Mouse (Mus musculus) erythroblast, embryonic 14.5 days (primary cell): ENCODE measurements around the gene Eml3. TPM values are rescaled to one million over a fixed set of nuclear protein-coding genes. Genes with fewer than 3 reads are reported as not detected.

ENCODE experiments used
- H3K27me3 ChIP-seq: 2 replicates; pipeline ENCODE4 v1.6.1; 2012; ENCODE audit warnings: inconsistent platforms; ENCODE audit not compliant: control insufficient read depth
- H3K36me3 ChIP-seq: 2 replicates; pipeline ENCODE4 v1.6.1; 2012; ENCODE audit warnings: mild to moderate bottlenecking, inconsistent platforms; ENCODE audit not compliant: control insufficient read depth
- H3K4me1 ChIP-seq: 2 replicates; pipeline ENCODE4 v1.6.1; 2012; ENCODE audit warnings: inconsistent platforms; ENCODE audit not compliant: control insufficient read depth
- H3K4me3 ChIP-seq: replicated peaks from 2 replicates; pipeline ENCODE3; 2012; ENCODE audit warnings: moderate library complexity, mild to moderate bottlenecking, inconsistent platforms
- H3K9me3 ChIP-seq: 2 replicates; pipeline ENCODE4 v1.6.1; 2012; ENCODE audit warnings: low read length, inconsistent platforms, mixed read lengths; ENCODE audit not compliant: control insufficient read depth
- GATA1 ChIP-seq: IDR thresholded peaks from 2 replicates; pipeline ENCODE4 v1.6.1; 2012; ENCODE audit warnings: low read length, inconsistent platforms, mixed read lengths
- TAL1 ChIP-seq: IDR thresholded peaks from 3 replicates; pipeline ENCODE4 v1.6.1; 2012; ENCODE audit warnings: low read length, inconsistent platforms, mixed read lengths
- polyA plus RNA-seq: library from polyadenylated mRNA; stranded (reverse); fragments of >175 nt; gene quantifications from 2 replicates; pipeline ENCODE4 v1.2.3, GENCODE M21; 2012

Eml3 gene
- polyA plus RNA-seq, 1 experiment = 1.3 TPM

DNA sequence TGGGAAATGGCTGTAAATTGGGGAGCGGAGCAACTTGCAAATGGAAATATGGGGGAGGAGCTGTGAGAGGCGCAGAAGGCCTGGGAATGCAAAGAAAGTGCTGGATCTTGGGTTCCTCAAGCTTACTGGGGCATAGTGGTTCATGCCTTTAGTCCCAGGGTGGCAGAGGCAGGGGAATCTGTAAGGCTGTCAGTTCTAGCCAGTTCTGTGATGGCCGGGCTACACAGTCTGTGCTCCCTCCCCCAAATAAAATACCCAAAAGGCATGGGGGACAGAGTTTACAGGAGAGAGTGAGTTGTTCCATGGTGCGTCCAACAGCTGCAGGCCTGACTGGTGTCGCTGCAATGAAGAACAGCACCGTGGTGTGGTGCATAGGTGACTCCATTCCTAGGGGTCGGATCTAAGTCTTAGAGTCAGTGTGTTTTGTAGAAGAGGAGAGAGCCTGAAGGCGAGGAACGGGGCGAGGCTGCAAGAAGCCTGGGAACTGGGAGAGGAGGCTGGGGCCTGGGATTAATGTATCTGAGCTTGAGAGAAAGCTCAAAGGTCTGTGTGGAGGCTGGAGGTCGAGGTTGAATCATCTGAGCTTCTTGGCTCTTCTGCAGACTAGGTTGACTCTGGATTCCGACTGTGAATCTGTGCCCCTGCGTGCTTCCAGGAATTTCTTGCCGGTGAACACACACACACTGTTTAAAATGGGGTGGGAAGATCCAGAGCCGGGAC is 59.2 kb downstream of the Eml3 start:
- peaks cover 27% of the 10 kb centered on the region for H3K4me1 ChIP-seq
- H3K27me3 ChIP-seq = peaks cover 66% of the 10 kb centered on the region
- no peaks in the 10 kb centered on the region for H3K36me3 ChIP-seq
- TF ChIP-seq GATA1 (no peak), TAL1 (no peak)
- H3K4me3 ChIP-seq = peak overlapping the region; percentile 57
- no peaks in the 10 kb centered on the region for H3K9me3 ChIP-seq

DNA sequence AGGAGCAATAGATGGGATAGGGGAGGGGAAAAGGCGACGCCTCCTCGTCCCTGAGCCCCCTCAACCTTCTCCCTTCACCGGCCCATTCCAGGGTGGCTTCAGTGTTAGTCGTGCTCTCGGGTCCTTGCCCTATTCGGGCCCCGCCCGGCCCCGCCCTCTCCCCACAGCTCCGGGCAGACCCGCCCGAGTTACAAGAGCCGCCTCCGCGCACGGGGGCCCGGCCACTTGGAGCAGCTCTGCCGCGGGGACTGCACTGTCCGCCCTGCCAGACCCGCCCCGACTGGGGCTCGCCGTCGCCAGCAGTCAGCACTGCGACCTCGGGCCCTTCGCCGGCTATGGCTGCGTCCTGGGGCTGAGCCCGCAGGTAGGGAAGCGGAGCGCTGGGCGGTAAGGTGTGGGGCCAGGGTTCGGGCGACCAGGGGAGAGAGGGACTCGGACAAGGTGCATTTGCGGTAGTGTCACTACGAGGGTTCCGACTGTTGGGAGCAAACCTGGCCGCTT is 59.8 kb downstream of the Eml3 start, which contains the start of gene Ahnak:
Ahnak (plus strand) TSS at position 219 of the 501 bp plus-strand sequence.
- H3K9me3 ChIP-seq = no peaks in the 10 kb centered on the region
- peaks cover 66% of the 10 kb centered on the region for H3K27me3 ChIP-seq
- H3K4me3 ChIP-seq = peak within 1 kb of the TSS; percentile 57
- no peaks in the 10 kb centered on the region for H3K36me3 ChIP-seq
- no peak for TF ChIP-seq TAL1
- peaks cover 26% of the 10 kb centered on the region for H3K4me1 ChIP-seq

DNA sequence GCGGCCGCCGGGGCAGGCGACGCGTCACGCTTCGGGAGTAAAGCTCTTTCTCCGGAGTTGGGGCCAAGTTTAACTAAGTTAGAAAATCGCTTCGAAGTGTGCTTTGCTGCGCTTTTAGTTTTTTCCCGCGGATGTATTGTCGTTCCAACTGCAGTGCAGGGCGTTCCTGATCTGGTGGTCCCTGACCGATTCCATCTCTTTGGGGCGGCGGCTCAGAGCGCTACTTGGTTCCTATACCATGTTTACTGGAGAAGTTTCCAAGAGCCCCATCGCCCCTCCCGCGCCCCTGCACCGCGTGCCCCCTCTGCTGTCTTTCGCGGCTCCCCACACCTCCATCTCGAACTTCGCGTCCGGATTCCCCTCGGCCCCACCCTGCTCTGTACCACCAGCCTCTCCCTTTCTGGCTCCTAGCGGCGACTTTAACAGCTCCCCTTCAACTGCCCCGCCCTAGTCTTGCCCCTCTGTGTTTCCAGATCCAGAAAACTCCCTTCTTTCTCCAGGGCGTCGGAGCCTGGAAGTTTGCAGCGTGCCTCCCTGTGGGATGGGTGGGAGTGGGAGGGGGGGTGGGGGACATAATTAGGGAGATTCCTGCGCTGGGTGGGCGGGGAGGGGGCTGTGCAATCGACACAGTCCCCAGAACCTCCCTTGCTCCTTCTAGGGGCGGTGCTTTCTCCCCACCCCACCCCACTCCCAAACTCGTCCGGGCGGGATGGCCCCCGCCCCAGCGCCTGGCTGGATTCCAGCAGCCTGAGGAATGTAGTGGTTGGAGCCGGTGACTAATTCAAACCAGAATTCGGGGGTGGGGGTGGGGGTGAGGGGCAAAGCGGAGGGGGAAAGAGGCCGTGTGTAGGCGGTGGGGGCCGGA is 60.4 kb downstream of the Eml3 start:
- H3K4me1 ChIP-seq = peaks cover 26% of the 10 kb centered on the region
- TF ChIP-seq TAL1 (no peak), GATA1 (no peak)
- peak overlapping the region; percentile 57 for H3K4me3 ChIP-seq
- H3K9me3 ChIP-seq = no peaks in the 10 kb centered on the region
- no peaks in the 10 kb centered on the region for H3K36me3 ChIP-seq
- H3K27me3 ChIP-seq = peaks cover 64% of the 10 kb centered on the region

GRCm38 (mm10) chr19:8990432-8991102 is 61.2 kb downstream of the Eml3 start:
- TF ChIP-seq TAL1 (no peak), GATA1 (no peak)
- no peaks in the 10 kb centered on the region for H3K36me3 ChIP-seq
- H3K27me3 ChIP-seq = peaks cover 62% of the 10 kb centered on the region
- no peaks in the 10 kb centered on the region for H3K9me3 ChIP-seq
- H3K4me1 ChIP-seq = peaks cover 30% of the 10 kb centered on the region
- no peak overlapping the region for H3K4me3 ChIP-seq

Other genes with a start within 250 kb of the Eml3 start
- 33.5 and 37.4 TPM in 2 replicates for gene Slc3a2, start 206.2 kb upstream of the Eml3 start, polyA plus RNA-seq
- gene Wdr74, start 193.7 kb upstream of the Eml3 start, polyA plus RNA-seq = 1.7 and 2.5 TPM in 2 replicates
- gene 1700092M07Rik, start 188.8 kb upstream of the Eml3 start, polyA plus RNA-seq = not detected in 2 replicates
- 3.3 and 3.6 TPM in 2 replicates for gene Stx5a, start 188.1 kb upstream of the Eml3 start, polyA plus RNA-seq
- gene Nxf1, start 172.5 kb upstream of the Eml3 start, polyA plus RNA-seq = 2.9 and 3.0 TPM in 2 replicates
- gene Tmem223, start 158.6 kb upstream of the Eml3 start, polyA plus RNA-seq = 4.9 and 5.0 TPM in 2 replicates
- gene Tmem179b, start 155.1 kb upstream of the Eml3 start, polyA plus RNA-seq = 10.3 and 14.4 TPM in 2 replicates
- gene Taf6l, start 143.1 kb upstream of the Eml3 start, polyA plus RNA-seq = 4.1 and 4.7 TPM in 2 replicates
- 0.36 and 0.84 TPM in 2 replicates for gene Polr2g, start 131.0 kb upstream of the Eml3 start, polyA plus RNA-seq
- gene Zbtb3, start 127.0 kb upstream of the Eml3 start, polyA plus RNA-seq = 0.06 and 0.07 TPM in 2 replicates
- gene Ttc9c, start 110.2 kb upstream of the Eml3 start, polyA plus RNA-seq = 0.24 TPM in 2 replicates
- 8.6 and 10.2 TPM in 2 replicates for gene Hnrnpul2, start 109.5 kb upstream of the Eml3 start, polyA plus RNA-seq
- gene AC129217.1, start 99.8 kb upstream of the Eml3 start, polyA plus RNA-seq = 0.10 TPM in 1 of 2 replicates, not detected in the other
- 4.6 and 6.4 TPM in 2 replicates for gene Bscl2, start 92.1 kb upstream of the Eml3 start, polyA plus RNA-seq
- not detected in 2 replicates for gene Gng3, start 90.4 kb upstream of the Eml3 start, polyA plus RNA-seq
- gene Lrrn4cl, start 78.8 kb upstream of the Eml3 start, polyA plus RNA-seq = not detected in 2 replicates
- 19.4 and 19.7 TPM in 2 replicates for gene Ubxn1, start 58.1 kb upstream of the Eml3 start, polyA plus RNA-seq
- 3.7 and 3.8 TPM in 2 replicates for gene Uqcc3, start 48.6 kb upstream of the Eml3 start, polyA plus RNA-seq
- gene Lbhd1, start 45.8 kb upstream of the Eml3 start, polyA plus RNA-seq = 0.01 and 0.03 TPM in 2 replicates
- not detected in 2 replicates for gene Gm49403, start 45.6 kb upstream of the Eml3 start, polyA plus RNA-seq
- gene 1810009A15Rik, start 40.7 kb upstream of the Eml3 start, polyA plus RNA-seq = 6.6 and 7.7 TPM in 2 replicates
- not detected in 2 replicates for gene Gm49416, start 40.6 kb upstream of the Eml3 start, polyA plus RNA-seq
- gene Ints5, start 36.5 kb upstream of the Eml3 start, polyA plus RNA-seq = 3.1 and 3.7 TPM in 2 replicates
- gene Ganab, start 31.5 kb upstream of the Eml3 start, polyA plus RNA-seq = 1.9 and 2.5 TPM in 2 replicates
- 15.8 and 16.4 TPM in 2 replicates for gene B3gat3, start 9.2 kb upstream of the Eml3 start, polyA plus RNA-seq
- 0.42 and 0.57 TPM in 2 replicates for gene Rom1, start 196 bp upstream of the Eml3 start, polyA plus RNA-seq
- 2.2 and 3.4 TPM in 2 replicates for gene Mta2, start 12.3 kb downstream of the Eml3 start, polyA plus RNA-seq
- 1.6 TPM in 2 replicates for gene Tut1, start 24.3 kb downstream of the Eml3 start, polyA plus RNA-seq
- gene Eef1g, start 37.5 kb downstream of the Eml3 start, polyA plus RNA-seq = 5.4 and 8.2 TPM in 2 replicates
- gene Ahnak, start 59.7 kb downstream of the Eml3 start, polyA plus RNA-seq = 0.01 and 0.05 TPM in 2 replicates
- not detected in 2 replicates for gene Scgb1a1, start 158.4 kb downstream of the Eml3 start, polyA plus RNA-seq
- gene Asrgl1, start 206.1 kb downstream of the Eml3 start, polyA plus RNA-seq = 2.1 and 3.6 TPM in 2 replicates